Mouse (Mus musculus) cortical plate, adult 2 months (tissue): ENCODE measurements around the gene Lrrd1.

Experiments
- CTCF ChIP-seq: fragments of 200-500 bp; IDR thresholded peaks from 2 replicates; pipeline ENCODE4 v1.5.1; 2011; ENCODE audit warnings: mild to moderate bottlenecking, control low read depth, low read length; ENCODE audit not compliant: insufficient read depth; ENCODE audit errors: extremely low read depth
- POLR2A ChIP-seq: fragments of 200-500 bp; IDR thresholded peaks from 2 replicates; pipeline ENCODE4 v1.6.1; 2011; ENCODE audit warnings: mild to moderate bottlenecking, low read length, control low read depth; ENCODE audit not compliant: insufficient read depth; ENCODE audit errors: extremely low read depth

- TF ChIP-seq POLR2A: no peak
- no peak for TF ChIP-seq CTCF
These were observed 27.4 kb downstream of the Lrrd1 start for GRCm38 (mm10) chr5:3872348-3872747.
